Mouse (Mus musculus) ES-Bruce4 (cell line): ENCODE measurements around the gene Myo1d. TPM values are rescaled to one million over a fixed set of nuclear protein-coding genes. Genes with fewer than 3 reads are reported as not detected.

Experiments
- H3K27ac ChIP-seq: 2 replicates; pipeline ENCODE4 v1.5.1; 2012; ENCODE audit warnings: low read length, inconsistent platforms; ENCODE audit not compliant: insufficient read depth
- H3K27me3 ChIP-seq: 2 replicates; pipeline ENCODE4 v1.6.1; 2012; ENCODE audit warnings: mild to moderate bottlenecking, low read length, inconsistent platforms; ENCODE audit not compliant: control insufficient read depth, poor library complexity, insufficient read depth, severe bottlenecking
- H3K36me3 ChIP-seq: 2 replicates; pipeline ENCODE4 v1.6.1; 2012; ENCODE audit warnings: inconsistent platforms, mild to moderate bottlenecking, low read length, moderate library complexity; ENCODE audit not compliant: control insufficient read depth, poor library complexity, insufficient read depth, severe bottlenecking
- H3K4me1 ChIP-seq: one replicate; pipeline ENCODE4 v1.8.1; 2011; ENCODE audit warnings: low read length; ENCODE audit not compliant: control insufficient read depth, insufficient read depth
- H3K4me3 ChIP-seq: 2 replicates; pipeline ENCODE4 v1.5.1; 2011; ENCODE audit warnings: low read depth, mild to moderate bottlenecking, low read length
- H3K9ac ChIP-seq: 2 replicates; pipeline ENCODE4 v1.6.1; 2012; ENCODE audit warnings: low read depth, mild to moderate bottlenecking, inconsistent platforms; ENCODE audit not compliant: poor library complexity, severe bottlenecking
- H3K9me3 ChIP-seq: replicated peaks from 2 replicates; pipeline ENCODE4 v1.6.1; 2012; ENCODE audit warnings: mild to moderate bottlenecking, low read length, inconsistent platforms; ENCODE audit not compliant: control insufficient read depth, poor library complexity, insufficient read depth, severe bottlenecking
- CTCF ChIP-seq: IDR thresholded peaks from one replicate; pipeline ENCODE4 v1.8.1; 2011; ENCODE audit warnings: low read depth, low read length
- EP300 ChIP-seq: IDR thresholded peaks from 2 replicates; pipeline ENCODE4 v1.6.1; 2011; ENCODE audit warnings: low read depth, low read length; ENCODE audit not compliant: insufficient read depth
- POLR2A ChIP-seq: IDR thresholded peaks from one replicate; pipeline ENCODE4 v1.8.1; 2011; ENCODE audit warnings: low read length; ENCODE audit not compliant: insufficient read depth
- polyA plus RNA-seq: library from polyadenylated mRNA; stranded (reverse); fragments of >200 nt; gene quantifications from 2 replicates; pipeline ENCODE4 v1.2.4, GENCODE M21; 2011; ENCODE audit warnings: low read depth; ENCODE audit not compliant: missing spikeins, insufficient read depth, insufficient read length

Gene Myo1d
- polyA plus RNA-seq, 1 experiment = 6.6 TPM

DNA sequence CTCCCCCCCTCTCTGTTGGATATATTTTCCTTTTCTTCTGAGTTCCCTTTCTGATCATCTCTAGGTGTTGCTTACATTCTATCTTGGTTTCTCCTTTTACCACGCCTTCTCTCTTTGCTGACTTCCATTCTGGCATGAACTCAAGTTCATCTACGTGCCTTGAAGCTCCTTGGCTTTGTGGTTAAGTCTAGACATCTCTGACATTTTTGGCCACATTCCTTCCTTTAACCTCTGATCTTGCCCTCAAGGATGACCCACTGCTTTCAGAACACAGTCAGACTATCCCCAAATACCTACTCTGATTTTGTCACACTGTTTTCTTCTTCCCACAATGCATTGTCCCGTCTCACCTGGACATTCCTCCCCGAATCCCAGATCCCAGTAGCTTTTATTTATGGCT is 240.8 kb downstream of the Myo1d start:
- Histone ChIP-seq H3K27ac (no peak overlapping the region), H3K9ac (no peak overlapping the region), H3K4me3 (no peak overlapping the region), H3K4me1 (no peaks in the 10 kb centered on the region), H3K9me3 (no peaks in the 10 kb centered on the region), H3K27me3 (no peaks in the 10 kb centered on the region), H3K36me3 (no peaks in the 10 kb centered on the region)
- TF ChIP-seq EP300 (no peak), POLR2A (no peak), CTCF (no peak)

DNA sequence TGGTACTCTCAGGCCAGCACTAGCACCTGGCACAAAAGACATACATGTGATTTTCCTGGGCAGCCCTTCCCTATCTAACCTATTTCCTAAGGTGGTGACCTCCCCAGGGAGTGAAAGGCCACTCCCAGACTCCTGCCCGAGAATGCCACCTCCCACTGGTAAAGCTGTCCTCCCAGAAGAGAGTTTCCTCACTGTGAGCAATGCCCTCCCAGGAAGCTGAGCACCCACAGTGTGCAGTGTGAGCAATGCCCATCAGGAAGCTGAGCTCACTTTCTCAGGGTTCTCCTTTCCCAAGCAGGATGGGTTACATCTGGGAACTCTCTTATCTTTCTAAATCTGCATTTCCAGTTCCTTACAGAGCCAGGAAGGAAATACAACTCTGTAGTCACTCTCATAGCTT is 246.9 kb downstream of the Myo1d start:
- no peak overlapping the region for H3K27ac ChIP-seq
- no peaks in the 10 kb centered on the region for H3K36me3 ChIP-seq
- H3K4me1 ChIP-seq = no peaks in the 10 kb centered on the region
- no peaks in the 10 kb centered on the region for H3K27me3 ChIP-seq
- no peak overlapping the region for H3K9ac ChIP-seq
- TF ChIP-seq POLR2A (no peak), EP300 (no peak), CTCF (no peak)
- no peak overlapping the region for H3K4me3 ChIP-seq
- no peaks in the 10 kb centered on the region for H3K9me3 ChIP-seq

DNA sequence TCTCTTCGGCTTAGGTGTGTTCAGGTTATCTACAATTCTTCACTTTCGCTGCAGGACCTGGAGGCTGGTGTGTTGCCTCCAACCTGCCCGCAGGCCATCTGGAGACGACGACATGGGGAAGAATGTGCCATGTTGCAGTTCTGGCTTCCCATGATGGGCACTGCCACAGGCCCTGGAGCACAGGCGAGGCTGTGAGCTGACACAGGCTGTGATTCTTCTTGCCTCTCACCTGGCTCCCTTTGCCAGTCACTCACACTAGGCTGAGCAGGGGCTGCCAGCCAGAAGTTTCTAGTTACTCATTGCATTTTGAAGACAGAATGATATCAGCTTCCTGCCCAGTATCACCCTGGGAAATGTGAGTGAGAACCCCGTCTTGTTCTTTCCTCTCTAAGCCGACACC is 250.7 kb downstream of the Myo1d start:
- no peak overlapping the region for H3K27ac ChIP-seq
- no peaks in the 10 kb centered on the region for H3K9me3 ChIP-seq
- H3K27me3 ChIP-seq = no peaks in the 10 kb centered on the region
- no peak overlapping the region for H3K9ac ChIP-seq
- TF ChIP-seq EP300 (no peak), CTCF (no peak), POLR2A (no peak)
- no peaks in the 10 kb centered on the region for H3K36me3 ChIP-seq
- no peak overlapping the region for H3K4me3 ChIP-seq
- H3K4me1 ChIP-seq = no peaks in the 10 kb centered on the region

DNA sequence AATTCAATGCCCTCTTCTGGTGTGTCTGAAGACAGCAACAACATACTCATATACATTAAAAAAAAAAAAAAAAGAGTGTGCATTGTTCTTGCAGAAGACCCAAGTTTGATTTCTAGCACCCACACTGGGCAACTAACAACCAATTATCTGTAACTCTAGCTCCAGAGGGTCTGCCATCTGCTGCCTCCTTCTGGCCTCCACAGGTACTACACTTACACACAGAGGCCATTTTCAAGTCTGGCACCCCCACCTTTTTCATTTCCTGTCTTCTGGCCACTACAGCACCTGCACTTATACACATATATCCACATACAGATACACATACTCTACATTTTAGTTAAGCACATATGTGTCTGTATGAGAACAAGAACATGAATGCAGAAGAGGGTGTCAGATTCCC is 252.1 kb downstream of the Myo1d start:
- Histone ChIP-seq H3K27me3 (no peaks in the 10 kb centered on the region), H3K27ac (no peak overlapping the region), H3K4me3 (no peak overlapping the region), H3K9me3 (no peaks in the 10 kb centered on the region), H3K4me1 (no peaks in the 10 kb centered on the region), H3K36me3 (no peaks in the 10 kb centered on the region), H3K9ac (no peak overlapping the region)
- no peak for TF ChIP-seq POLR2A
- peak; percentile 28 for TF ChIP-seq CTCF

DNA sequence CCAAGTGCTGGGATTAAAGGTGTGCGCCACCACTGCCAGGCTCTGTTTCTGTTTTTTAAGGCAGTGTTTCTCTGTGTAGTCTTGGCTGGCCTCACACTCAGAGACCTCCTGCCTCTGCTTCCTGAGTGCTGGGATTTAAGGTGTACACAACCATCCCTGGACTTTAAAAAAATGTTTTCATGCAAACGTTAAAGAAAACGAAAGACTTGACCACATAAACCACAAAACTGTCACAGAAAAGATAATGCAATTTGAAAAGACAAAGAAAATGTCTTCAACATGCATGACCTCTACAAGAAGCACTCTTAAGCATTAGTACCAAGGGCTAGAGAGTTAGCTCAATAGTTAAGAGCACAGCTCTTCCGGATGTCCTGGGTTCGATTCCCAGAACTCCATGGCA is 255.6 kb downstream of the Myo1d start:
- H3K27me3 ChIP-seq = no peaks in the 10 kb centered on the region
- H3K4me3 ChIP-seq = no peak overlapping the region
- H3K9ac ChIP-seq = no peak overlapping the region
- TF ChIP-seq EP300 (no peak), POLR2A (no peak), CTCF (no peak)
- H3K27ac ChIP-seq = no peak overlapping the region
- no peaks in the 10 kb centered on the region for H3K4me1 ChIP-seq
- no peaks in the 10 kb centered on the region for H3K36me3 ChIP-seq
- H3K9me3 ChIP-seq = no peaks in the 10 kb centered on the region

DNA sequence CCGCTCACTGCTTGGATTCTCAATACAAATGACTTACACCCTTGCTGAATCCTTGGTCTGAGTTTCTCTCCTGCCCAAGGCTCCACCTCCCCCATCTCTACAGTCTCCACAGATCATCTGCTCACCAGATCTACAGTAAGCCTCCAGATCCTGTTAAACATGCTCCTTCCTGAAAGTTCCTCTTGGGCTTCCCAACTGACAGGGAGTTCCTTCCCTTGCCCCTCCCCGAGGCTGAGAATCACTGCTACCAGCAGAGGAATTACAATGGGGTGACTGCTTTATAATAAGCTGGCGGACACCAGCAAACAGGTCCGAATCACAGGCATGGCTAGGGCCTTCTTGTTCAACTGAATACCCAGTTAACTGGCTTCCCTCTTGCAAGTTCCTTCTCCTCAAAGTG is 256.4 kb downstream of the Myo1d start:
- H3K27ac ChIP-seq = no peak overlapping the region
- H3K4me3 ChIP-seq = no peak overlapping the region
- H3K36me3 ChIP-seq = no peaks in the 10 kb centered on the region
- H3K4me1 ChIP-seq = no peaks in the 10 kb centered on the region
- H3K27me3 ChIP-seq = no peaks in the 10 kb centered on the region
- H3K9ac ChIP-seq = no peak overlapping the region
- TF ChIP-seq CTCF = no peak
- TF ChIP-seq EP300 = no peak
- TF ChIP-seq POLR2A = no peak
- H3K9me3 ChIP-seq = no peaks in the 10 kb centered on the region
